Mouse (Mus musculus) thymus, adult 2 months (tissue): ENCODE measurements around the gene Ndufb5.

Experiments used
- CTCF ChIP-seq: fragments of 200-500 bp; IDR thresholded peaks from 2 replicates; pipeline ENCODE4 v1.5.1; 2012; ENCODE audit warnings: mild to moderate bottlenecking, control low read depth, low read length, moderate library complexity, borderline replicate concordance; ENCODE audit not compliant: control insufficient read depth, poor library complexity, insufficient read depth; ENCODE audit errors: extremely low read depth
- POLR2A ChIP-seq: fragments of 200-500 bp; IDR thresholded peaks from 2 replicates; pipeline ENCODE4 v1.6.1; 2012; ENCODE audit warnings: mild to moderate bottlenecking, low read length, control low read depth, moderate library complexity; ENCODE audit not compliant: control insufficient read depth, poor library complexity, insufficient read depth; ENCODE audit errors: extremely low read depth

DNA sequence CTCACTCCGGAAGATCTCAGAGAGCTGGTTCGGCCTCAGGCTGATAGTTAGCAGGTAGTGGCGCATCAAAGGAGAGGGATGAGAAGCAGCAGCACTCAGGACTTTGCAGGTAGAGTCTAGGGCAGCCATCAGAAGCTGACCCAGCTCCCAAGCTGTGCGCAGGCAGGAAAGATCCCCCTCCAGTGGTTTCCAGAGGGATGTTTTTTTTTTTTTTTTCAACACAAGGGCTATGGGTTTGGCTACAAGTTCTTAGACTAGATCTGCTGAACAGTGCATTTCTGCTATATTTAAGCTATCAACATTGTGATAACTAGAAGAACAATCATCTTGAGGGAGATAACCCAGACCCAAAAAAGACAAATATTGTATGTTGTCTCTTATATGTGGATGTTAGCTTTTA, 49.6 kb upstream of the Ndufb5 start:
- TF ChIP-seq POLR2A: no peak
- no peak for TF ChIP-seq CTCF
